Mouse (Mus musculus) megakaryocyte, embryonic 14.5 days (primary cell): ENCODE data around the gene Abhd12.

Experiments used
- FLI1 ChIP-seq: IDR thresholded peaks from 2 replicates; pipeline ENCODE4 v1.6.1; 2012; ENCODE audit warnings: low read length, inconsistent platforms, mixed read lengths
- GATA1 ChIP-seq: IDR thresholded peaks from 3 replicates; pipeline ENCODE4 v1.6.1; 2012; ENCODE audit warnings: mixed read lengths, low read length, inconsistent platforms, borderline replicate concordance

DNA sequence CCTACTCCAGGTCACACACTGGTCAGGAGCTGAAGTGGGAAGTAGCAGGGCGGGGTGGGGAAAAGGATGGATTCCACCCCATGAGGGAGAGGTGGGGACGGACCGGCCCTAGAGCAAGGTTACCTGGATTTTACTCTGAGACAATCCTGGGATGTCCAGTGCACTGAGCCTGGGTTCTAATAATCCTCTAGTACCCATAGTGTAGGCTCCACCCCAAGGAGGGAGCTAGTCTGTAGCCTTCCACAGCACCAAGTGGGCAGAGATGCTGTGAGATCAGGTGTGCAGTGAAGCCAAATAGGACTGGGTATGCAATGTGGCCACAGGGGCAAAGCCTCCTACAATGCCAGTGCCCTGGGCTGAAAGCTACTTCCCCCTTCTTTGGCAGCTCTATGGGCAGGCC is 66.8 kb downstream of the Abhd12 start:
- no peak for TF ChIP-seq GATA1
- TF ChIP-seq FLI1 = no peak
